Mouse (Mus musculus): ENCODE measurements at regions not wholly inside any gene's neighbourhood (a gene's known extent, or its start where the extent isn't known, plus 50 kb on each side); places are given as distances from the start of the nearest gene placed in this dataset.
A peak's percentile ranks its signal among the peaks of the same experiment; 100 is the strongest.
"Not testable (repeated sequence)": the region's sequence is repeated elsewhere in the genome, so short reads cannot be mapped to it uniquely, and the experiment has no call there.

GRCm38 (mm10) chr17:85881636-85882170 lies 193.6 kb upstream of the Six2 start:
- DNase-seq, result no peak

DNA sequence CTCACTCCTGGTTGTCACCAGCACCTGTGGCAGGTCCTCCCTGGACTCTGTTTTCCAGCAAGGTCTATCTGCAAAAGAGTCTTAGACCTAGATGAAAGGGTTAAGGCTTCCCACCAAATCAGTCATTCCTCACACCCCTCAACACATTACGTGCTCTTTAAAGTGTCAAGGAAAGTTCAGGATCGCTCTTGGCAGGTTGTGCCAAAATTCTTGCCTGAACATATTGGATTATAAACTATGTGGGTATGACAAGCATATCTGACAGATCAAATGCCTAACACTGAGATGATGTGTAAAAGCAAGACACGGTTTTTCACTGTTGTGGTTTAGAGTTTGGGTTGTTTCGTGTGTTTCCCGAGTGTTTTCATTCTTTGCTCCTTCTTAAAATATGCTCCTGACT lies 193.0 kb upstream of the Six2 start:
- DNase-seq, result no peak

GRCm38 (mm10) chr17:85877426-85877825 lies 189.4 kb upstream of the Six2 start:
- no peak for DNase-seq

DNA sequence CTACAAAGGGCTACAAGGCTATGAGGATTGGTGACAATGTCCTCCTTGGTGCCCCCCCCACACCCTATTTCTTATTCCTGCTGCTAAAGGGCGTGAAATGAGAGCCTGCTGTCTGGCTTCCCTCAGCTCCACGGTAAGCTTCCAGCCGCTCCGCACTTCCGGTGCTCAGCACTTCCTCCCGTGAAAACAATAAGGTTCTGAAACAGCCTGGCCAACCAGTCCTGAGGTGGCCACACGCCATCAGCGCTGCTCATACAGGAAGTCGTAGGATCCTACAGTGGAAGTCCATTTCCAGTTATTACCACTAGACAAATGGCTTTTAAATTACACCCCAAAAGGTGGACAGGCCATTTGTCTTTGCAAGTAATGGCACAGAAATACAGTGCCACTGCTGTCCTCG lies 188.8 kb upstream of the Six2 start:
- no peak for DNase-seq

DNA sequence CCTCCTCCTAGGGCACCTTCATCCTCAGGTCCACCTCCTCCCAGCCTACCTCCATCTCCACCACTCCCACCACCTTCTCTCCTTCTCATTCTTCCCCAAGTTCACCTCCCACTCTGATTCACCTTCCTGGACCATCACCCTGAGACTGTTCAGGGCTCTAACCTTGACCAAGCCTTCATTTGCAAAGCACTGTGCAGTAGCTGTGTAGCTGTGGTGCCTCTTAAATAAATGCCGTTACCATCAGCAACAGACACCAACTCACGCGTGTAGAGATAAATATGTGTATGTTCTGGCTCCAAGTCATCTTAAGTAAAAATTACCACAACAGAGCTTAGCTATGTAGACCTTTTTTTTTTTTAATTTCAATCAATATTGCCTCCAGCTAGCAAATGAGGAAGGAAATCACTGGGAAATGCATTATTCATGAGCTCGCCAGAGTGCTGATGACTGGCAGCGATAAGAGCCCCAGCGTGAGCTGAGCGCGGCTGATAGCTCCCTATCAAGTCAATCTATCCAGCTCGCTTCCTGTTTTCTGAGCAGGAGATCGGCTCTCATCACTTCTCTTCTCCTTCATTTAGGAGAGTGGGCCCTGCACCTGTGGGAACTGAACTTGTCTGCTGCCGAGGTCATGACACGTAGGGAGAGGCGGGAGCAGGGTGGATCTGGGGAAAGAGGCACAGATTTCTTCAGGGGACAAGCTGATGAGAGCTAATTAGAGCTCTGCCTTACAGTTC lies 185.9 kb upstream of the Six2 start:
- no peak for DNase-seq

GRCm38 (mm10) chr17:85872903-85873413 lies 184.9 kb upstream of the Six2 start:
- DNase-seq, result no peak

DNA sequence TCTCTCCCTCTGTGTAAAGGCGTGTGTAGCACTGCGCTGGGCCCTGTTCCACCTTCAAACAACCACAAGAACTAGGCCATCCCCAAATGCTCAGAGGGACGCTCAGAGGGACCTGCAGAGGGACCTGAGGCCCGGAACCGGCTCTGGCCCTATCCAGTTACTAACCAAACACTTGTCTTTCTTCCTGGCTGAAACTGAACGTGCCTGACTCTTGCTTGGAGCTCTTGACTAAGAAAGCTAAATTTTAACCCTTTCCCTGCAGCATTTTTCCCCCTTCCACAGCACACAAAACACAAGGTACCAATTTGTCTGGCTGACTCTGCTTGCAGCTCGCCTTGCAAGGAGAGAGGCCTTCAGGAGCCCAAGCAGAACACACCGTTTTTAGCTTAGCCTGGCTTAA lies 182.3 kb upstream of the Six2 start:
- no peak for DNase-seq

- DNase-seq, result no peak
These were observed 181.1 kb upstream of the Six2 start for GRCm38 (mm10) chr17:85869179-85869578.

DNA sequence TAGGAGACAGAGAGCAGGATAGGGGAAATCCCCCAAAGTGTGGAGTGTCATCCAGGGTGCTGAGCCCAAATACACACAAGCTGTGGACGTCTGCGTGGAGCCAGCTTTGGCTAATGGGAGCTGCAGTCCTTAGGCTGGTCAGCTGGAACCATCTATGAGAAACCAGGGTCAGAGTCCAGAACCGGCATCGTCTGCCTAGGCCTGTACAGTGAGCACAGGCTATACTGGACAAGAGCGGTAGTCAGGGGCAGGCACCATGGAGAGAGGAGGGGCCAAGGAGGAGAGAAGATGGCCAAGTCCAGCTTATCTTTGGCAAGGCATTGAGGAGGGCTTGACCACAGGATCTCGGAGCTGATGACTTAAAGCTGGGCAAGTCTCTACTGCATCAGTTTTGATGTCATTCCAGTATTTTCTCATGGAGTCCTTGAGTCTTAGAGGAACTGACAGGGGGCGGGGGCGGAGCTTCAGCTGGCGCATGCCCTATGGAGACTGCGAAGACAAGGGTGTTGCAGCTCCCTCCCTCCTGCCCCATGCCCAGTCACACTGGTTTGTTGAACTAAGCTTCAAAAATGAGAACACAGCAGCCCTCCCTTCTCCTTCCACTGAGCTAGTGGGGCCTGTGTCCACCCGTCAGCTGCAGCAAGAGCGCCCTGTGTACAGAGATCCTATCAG lies 180.0 kb upstream of the Six2 start:
- DNase-seq, result no peak

DNA sequence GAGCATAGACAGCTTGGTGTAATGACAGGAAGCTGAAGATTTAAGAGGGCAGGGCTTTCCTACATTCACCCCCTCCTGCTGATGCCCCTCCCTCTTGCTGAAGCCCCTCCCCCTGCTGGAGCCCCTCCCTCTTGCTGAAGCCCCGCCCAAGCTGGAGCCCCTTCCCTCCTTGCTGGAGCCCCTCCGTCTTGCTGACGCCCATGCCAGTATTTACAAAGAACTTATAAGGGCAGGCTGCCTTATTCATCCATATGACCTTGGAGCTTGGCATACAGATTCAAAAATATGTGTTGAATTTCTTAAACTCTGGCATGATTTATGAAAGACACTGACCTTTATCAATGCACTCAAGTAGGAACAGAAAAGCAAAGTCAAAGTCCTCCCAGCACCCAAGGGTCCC lies 178.5 kb upstream of the Six2 start:
- DNase-seq, result peak; percentile 25

DNA sequence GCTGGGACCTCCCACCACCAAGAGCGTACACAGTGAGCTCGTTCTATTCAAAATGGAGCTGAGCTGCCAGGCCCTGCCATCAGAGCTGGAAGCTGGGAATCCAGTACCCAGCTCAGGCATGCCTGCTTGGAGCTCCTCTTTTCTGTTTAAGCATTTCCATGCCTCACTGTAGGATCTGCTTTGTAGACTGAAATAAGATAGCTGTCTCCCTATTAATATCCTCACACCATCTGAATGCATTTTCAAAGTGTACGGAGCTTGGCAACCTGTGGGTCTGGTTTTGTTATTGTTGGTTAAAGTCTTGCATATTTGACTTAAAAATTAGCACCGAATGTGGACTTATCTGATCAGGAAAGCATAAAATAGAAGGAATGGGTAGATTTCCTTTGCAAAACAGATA lies 177.9 kb upstream of the Six2 start:
- no peak for DNase-seq

DNA sequence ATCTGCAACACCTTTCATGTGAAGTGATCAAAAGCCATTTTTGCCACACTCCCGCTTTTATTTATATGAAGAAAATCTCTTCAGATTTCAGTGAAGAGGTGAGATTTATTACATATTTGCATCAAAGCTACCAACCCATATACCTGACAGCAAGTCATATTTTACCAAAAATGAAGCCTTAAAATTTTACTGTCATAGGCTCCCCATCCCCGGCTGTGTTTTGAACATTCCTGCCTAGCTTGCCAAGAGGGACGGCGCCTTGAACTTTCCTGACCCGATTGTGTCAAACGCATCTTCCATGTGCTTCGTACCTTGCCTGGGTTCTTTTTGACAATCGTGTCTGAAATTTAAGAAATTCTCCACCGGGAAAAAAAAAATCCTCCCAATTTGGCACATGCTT lies 173.3 kb upstream of the Six2 start:
- peak; percentile 40 for DNase-seq

- no peak for DNase-seq
These were observed 172.7 kb upstream of the Six2 start for GRCm38 (mm10) chr17:85860797-85861196.

GRCm38 (mm10) chr17:85859926-85860707 lies 172.0 kb upstream of the Six2 start:
- DNase-seq, result no peak

GRCm38 (mm10) chr17:85858516-85858915 lies 170.4 kb upstream of the Six2 start:
- DNase-seq, result no peak

- DNase-seq, result no peak
These were observed 169.8 kb upstream of the Six2 start for GRCm38 (mm10) chr17:85857705-85858472.

DNA sequence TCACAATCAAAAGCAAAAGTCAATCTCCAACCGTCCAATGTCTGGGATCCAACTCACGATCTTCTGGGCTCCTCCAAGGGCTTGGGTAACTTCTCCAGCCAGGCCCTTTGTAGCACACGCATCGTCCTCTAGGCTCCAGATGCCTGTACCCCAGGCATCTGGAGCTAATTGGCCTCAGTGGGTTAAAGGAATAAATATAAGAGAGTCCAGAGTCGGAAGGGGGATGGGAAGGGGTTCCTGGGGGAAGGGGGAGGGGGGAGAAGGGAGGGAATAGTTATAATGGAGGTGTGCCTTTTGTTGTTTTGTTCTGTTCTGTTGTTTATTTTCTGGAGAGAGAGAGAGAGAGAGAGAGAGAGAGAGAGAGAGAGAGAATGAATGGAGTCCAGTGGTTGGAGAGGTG lies 168.8 kb upstream of the Six2 start:
- DNase-seq, result not testable (repeated sequence)

DNA sequence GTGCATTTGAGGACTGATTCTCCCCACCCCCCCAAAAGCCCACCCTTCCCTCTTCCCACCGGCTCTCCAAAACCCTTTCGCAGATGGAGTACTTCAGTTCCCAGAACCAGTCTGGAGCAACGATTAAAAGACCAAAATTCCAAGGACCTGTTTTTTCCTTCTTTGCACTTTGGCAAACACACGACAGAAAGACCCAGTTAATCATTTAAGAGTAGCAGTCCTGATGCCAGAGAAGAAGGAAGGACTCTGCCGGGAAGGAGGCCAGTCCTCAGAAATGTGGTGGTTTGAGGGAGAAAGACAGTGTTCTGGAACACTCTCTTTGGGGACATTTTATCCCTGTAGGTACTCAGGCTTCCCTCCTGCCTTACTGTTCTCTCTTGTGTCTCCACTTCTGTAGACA lies 165.1 kb upstream of the Six2 start:
- DNase-seq, result no peak

DNA sequence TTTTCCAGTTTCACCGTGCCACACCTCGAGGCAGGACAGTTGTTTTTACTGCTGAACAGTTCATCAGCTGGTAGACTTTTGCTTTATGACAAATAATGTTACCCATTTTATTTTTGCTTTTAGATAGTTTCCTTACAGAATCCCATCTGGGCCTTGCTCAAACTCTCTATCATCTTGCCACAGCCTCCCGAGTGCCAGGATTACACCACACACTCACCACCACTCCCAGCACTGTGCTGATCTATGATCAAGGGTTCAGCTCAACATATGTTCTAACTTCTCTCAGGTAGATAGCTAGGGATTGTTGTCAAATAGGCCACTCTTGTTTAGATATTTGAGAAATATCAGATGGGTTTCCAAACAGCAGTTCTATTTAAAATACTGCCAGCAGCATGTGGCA lies 160.5 kb upstream of the Six2 start:
- no peak for DNase-seq

DNA sequence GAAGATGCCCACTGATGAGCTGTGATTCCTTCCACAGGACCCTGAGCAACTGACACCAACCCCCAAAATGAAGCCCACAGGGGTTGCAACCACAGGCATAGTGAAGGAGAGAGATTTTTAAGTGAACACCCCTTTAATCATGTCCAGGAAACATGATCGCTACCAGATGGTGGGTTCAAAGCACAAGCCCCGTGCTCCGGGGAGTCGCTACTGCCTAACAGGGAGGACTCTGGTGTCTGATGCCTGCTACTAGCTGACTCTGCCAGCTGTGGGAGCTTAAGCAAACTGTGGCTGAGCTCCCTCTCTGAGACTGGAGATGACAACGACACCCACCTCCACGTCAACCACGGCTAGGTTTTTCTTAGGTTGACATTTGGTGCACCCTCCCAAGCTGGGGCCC lies 159.7 kb upstream of the Six2 start:
- DNase-seq, result no peak

DNA sequence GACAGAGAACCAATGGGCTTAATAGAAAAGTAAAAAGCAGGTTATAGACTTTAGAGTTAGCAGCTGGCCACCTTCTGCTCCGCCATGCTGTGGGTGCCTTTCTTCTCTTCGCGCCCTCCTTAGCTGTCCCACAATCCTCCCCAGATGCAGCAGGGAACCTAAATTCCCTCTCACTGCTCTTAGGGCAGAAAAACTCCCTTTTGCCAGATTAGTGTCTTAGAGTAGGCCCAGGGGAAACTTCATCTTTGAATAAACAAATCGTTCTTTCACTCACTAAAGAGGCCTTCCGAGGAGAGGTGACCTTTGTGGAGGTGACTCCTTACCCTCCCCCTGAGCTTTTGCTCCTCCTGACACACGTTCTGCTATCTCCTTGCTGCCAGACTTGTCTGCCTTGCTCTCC lies 157.0 kb upstream of the Six2 start:
- DNase-seq, result no peak

GRCm38 (mm10) chr17:85844486-85844885 lies 156.4 kb upstream of the Six2 start:
- no peak for DNase-seq

Data from adrenal gland, adult 8-10 months (tissue).